Mouse (Mus musculus) thymus, adult 2 months (tissue): ENCODE results near the gene Hs6st3.

ENCODE experiments used
- CTCF ChIP-seq: fragments of 200-500 bp; IDR thresholded peaks from 2 replicates; pipeline ENCODE4 v1.5.1; 2012; ENCODE audit warnings: mild to moderate bottlenecking, control low read depth, low read length, moderate library complexity, borderline replicate concordance; ENCODE audit not compliant: control insufficient read depth, poor library complexity, insufficient read depth; ENCODE audit errors: extremely low read depth
- POLR2A ChIP-seq: fragments of 200-500 bp; IDR thresholded peaks from 2 replicates; pipeline ENCODE4 v1.6.1; 2012; ENCODE audit warnings: mild to moderate bottlenecking, low read length, control low read depth, moderate library complexity; ENCODE audit not compliant: control insufficient read depth, poor library complexity, insufficient read depth; ENCODE audit errors: extremely low read depth

DNA sequence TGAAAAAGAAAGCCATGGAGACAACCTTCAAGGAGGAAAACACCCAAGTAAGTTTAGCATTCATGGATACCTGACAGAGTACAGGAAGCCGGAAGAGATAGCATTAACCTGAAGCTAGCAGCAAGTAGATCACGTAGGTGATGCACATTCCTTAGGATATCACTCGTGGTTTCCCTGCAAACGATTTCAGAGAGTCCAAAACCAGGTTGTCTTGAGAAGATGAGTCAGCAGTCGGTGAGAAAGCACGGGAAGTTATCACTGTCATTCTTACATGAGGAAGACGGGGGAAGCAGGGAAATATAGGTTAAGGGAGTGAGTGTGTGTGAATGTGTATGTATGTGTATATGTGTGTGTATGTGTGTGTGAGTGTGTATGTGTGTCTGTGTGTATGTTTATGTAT lies 65.4 kb downstream of the Hs6st3 start:
- TF ChIP-seq POLR2A (no peak), CTCF (no peak)
